Mouse (Mus musculus) thymus, adult 18-20 months (tissue): ENCODE measurements around the gene Gm28845.
"Not testable (repeated sequence)": the region's sequence is repeated elsewhere in the genome, so short reads cannot be mapped to it uniquely, and the experiment has no call there.

ENCODE experiments used
- DNase-seq, 2 experiments: peaks; one replicate each; pipeline ENCODE4 v3.0.0; 2022; ENCODE audit warnings: mixed read lengths in 2 of 2

The Gm28845 gene

DNA sequence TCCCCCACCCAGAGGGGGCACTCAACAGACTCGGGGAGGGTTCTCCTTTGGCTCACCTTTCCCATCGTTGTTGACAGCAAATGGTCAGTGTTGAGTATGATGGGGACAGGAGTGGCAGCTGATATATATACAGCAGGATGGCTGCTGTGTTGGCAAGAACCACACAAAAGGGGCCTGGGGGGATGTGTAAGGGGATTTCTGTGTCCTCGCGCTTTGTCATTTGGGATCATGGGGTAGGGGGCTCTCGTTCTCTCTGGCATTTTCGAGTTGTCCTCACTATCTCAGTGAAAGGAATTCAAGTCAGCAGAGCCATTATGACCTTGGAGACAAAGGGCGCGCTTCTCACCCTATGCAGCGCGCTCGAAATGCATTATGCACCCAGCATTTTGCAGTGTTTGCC, 16.1 kb downstream of the Gm28845 start, which contains the start of gene Cryga:
TSS of gene Cryga (minus strand) at position 101 of the 400 bp plus-strand sequence.
- DNase-seq = no peak

DNA sequence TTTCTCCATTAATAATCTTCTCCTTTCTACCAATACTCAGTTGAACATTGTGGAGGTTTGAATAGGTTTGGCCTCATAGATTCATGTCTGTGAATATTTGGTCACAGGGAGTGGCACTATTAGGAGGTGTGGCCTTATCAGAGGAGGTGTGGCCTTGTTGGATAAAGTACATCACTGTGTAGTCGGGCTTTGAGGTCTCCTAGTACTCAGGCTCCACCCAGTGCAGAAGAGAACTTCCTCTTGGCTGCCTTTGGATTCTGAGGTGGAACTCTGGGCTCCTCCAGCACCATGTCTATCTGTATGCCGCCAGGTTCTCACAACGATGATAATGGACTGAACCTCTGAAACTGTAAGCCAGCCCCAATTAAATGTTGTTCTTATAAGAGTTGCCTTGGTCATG, 22.4 kb downstream of the Gm28845 start:
- no peak for DNase-seq

GRCm38 (mm10) chr1:65091566-65091965, 27.8 kb downstream of the Gm28845 start:
- DNase-seq = no peak

DNA sequence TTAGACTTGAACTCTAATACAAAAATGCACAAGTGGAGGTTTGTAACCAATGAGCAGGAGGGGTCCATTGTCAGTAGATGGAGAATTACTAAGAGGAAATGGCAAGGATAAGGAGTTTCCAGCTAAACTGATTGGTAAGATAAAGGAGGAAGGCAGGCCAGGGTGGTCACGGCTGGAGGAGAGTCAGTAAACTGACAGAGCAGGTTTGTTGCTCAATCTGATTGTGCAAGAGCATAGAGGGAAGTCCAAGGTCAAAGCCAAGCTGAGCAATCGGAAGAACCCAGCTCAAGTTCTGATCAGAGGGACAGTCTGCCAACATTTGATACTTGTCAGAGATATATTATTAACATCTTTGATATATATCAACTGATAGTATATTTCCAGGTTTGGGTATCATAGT, 29.0 kb downstream of the Gm28845 start:
- no peak for DNase-seq

- no peak for DNase-seq
These were observed 30.6 kb downstream of the Gm28845 start for GRCm38 (mm10) chr1:65088567-65089356.

- DNase-seq = no peak
These were observed 37.2 kb downstream of the Gm28845 start, which contains the start of gene Crygb for GRCm38 (mm10) chr1:65082188-65082587. Crygb (minus strand) TSS chr1:65082288.

DNA sequence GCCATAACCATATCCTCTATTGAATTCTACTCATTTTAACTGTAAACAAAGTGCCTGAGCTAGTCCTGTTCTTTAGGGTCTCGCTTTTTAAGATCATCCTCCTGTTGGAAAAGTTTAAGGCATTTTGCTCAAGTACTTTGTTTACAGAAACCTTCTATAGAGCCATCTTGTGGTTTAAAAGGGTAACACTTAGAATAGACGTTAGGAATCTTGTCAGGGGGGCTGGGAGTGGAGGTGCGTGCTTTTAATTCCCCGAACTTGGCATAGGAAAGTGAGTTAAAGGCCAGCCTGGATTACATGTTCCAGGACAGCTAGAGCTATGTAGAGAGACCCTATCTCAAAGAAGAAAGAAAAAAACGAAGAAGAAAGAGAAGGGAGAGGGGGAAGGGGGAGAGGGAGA, 43.8 kb downstream of the Gm28845 start:
- no peak for DNase-seq

DNA sequence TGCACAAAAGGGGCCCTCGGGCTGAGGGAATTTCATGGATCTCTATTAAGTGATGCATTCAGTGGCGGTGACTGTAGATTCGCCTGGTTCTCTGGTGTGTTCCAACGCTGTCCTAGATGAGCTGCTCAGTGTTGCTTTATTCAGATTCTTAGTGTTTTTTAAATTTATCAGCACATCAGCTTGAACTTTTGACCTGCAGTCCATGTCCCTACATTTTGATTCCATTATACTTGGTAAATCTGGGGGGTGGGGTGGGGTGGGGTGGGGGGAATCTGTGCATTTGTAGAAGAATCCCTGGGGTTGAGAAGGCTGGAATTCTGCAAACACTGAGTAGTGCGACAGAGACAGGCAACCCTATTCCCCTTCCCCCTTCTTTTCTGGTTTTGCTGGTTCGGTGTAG, 45.8 kb downstream of the Gm28845 start, which contains the start of gene Crygc:
TSS of gene Crygc (minus strand) at position 101 of the 400 bp plus-strand sequence.
- no peak for DNase-seq

- DNase-seq = no peak
These were observed 51.5 kb downstream of the Gm28845 start for GRCm38 (mm10) chr1:65067842-65068241.

DNA sequence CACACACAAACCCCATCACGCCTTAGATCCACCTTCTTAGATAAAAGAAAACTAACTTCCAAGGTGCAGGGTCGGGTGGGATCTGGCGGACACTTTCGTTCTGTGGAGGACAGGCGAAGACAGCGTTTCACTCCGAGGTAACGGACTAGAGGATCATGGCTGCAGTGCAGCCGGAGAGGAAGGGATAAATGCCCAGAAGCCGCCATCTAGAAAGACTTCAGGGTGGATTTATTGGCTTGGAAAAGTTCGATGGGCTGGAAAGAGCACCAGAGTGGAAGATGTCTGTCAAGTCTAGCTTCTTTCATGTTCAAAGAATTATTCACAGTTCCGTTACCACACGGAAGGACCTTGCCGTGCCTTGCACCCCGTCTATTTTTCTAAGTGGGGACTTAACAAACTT, 55.2 kb downstream of the Gm28845 start:
- no peak for DNase-seq

DNA sequence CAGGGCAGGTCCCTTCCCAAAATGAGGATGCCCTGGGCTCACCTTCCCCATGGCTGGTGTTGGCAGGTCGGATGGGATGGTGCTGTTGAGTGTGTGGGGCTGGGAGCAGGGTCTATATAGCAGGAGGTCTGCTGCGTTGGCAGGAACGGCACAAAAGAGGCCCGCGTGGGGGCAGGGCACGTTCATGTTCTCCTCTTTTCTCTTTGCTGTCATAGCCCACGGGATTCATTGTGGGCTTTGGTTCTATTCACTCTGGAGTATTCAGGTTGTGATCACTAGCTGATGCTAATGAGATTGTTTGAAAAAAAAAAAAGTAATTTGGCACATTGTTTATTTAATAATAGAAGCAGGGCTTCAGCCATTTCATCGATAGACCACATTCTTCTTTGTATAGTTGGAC, 56.0 kb downstream of the Gm28845 start, which contains the start of gene Crygd:
TSS of gene Crygd (minus strand) at position 101 of the 400 bp plus-strand sequence.
- no peak for DNase-seq

DNA sequence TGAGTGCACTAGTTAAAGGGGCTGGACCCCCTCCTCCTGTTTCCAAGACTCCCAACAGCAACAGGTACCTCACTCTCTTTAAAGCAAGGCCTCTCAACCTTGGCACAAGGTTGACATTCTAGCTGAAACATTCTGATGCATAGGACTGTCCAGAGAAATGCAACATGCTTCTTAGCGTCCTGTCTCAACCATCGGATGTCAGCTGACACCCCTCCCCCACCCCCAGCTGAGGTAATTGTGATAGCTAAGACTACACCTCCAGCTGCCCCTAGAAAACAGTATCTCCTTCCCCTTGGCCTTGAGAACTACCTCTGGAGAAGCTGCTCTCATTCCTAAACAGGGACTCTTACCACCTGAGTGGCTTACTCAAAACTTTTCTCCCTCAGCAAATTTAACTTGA, 67.2 kb downstream of the Gm28845 start:
- no peak for DNase-seq

DNA sequence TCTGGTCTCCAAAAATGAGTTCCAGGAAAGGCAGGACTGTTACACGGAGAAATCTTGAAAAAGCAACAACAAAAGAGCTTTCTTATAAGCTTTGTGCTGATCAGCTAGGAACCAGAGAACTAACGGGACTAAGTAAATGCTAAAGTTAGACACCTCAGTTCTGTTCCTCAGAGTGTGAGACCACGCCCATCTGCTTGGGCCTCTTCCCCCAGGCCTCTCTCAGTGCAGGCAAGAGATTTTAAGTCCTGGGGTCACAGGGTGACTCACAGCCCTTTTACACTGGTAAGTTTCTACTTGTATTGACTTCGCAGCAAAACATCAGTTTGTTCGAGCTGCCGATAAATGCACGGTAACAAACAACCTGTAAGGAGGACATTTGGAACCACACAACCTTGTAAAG, 67.7 kb downstream of the Gm28845 start:
- DNase-seq = no peak

DNA sequence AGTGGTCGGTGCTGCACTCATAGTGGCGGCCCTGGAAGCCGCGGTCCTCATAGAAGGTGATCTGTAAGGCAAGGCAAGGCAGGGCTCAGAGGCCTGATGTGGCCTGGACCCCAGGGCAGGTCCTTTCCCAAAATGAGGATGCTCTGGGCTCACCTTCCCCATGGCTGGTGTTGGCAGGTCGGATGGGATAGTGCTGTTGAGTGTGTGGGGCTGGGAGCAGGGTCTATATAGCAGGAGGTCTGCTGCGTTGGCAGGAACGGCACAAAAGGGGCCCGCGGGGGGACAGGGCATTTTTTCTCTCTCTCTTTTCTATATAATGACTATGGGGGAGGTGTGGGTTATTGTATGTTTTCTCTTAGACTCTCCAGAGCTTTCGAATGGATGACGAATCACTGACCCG, 68.4 kb downstream of the Gm28845 start, which contains the start of gene Cryge:
TSS of gene Cryge (minus strand) at position 198 of the 400 bp plus-strand sequence.
- not testable (repeated sequence) for DNase-seq
